Mouse (Mus musculus) erythroblast, embryonic 14.5 days (primary cell): ENCODE results near the gene Cdpf1. TPM values are rescaled to one million over a fixed set of nuclear protein-coding genes. Genes with fewer than 3 reads are reported as not detected.

Experiments used
- H3K27me3 ChIP-seq: 2 replicates; pipeline ENCODE4 v1.6.1; 2012; ENCODE audit warnings: inconsistent platforms; ENCODE audit not compliant: control insufficient read depth
- H3K36me3 ChIP-seq: 2 replicates; pipeline ENCODE4 v1.6.1; 2012; ENCODE audit warnings: mild to moderate bottlenecking, inconsistent platforms; ENCODE audit not compliant: control insufficient read depth
- H3K4me1 ChIP-seq: 2 replicates; pipeline ENCODE4 v1.6.1; 2012; ENCODE audit warnings: inconsistent platforms; ENCODE audit not compliant: control insufficient read depth
- H3K4me3 ChIP-seq: replicated peaks from 2 replicates; pipeline ENCODE3; 2012; ENCODE audit warnings: moderate library complexity, mild to moderate bottlenecking, inconsistent platforms
- H3K9me3 ChIP-seq: 2 replicates; pipeline ENCODE4 v1.6.1; 2012; ENCODE audit warnings: low read length, inconsistent platforms, mixed read lengths; ENCODE audit not compliant: control insufficient read depth
- GATA1 ChIP-seq: IDR thresholded peaks from 2 replicates; pipeline ENCODE4 v1.6.1; 2012; ENCODE audit warnings: low read length, inconsistent platforms, mixed read lengths
- TAL1 ChIP-seq: IDR thresholded peaks from 3 replicates; pipeline ENCODE4 v1.6.1; 2012; ENCODE audit warnings: low read length, inconsistent platforms, mixed read lengths
- polyA plus RNA-seq: library from polyadenylated mRNA; stranded (reverse); fragments of >175 nt; gene quantifications from 2 replicates; pipeline ENCODE4 v1.2.3, GENCODE M21; 2012

Gene Cdpf1
- polyA plus RNA-seq, 1 experiment: 1.8 TPM

DNA sequence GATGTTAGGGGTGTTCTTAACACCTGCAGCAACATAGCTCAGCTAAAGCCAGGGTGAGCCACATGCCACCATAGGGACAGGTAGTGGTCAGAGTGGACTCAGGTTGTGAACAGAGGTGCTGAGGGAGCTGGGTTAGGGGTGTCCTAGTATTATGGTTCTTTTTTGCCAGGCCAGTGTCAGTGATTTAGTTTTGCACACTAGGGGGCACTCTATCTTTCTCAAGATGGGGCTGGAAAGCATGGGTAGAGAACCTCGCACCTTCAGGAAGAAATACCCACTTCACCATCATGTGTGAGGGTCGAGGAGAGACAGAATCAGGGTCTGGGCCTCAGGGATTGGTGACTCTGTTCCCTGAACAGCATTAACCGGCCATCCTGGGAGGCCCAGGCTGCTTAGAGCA is 23.8 kb upstream of the Cdpf1 start:
- Histone ChIP-seq H3K4me3 (no peak overlapping the region), H3K27me3 (no peaks in the 10 kb centered on the region), H3K36me3 (peaks cover 2% of the 10 kb centered on the region; the same call in 1 of the 2 replicates), H3K9me3 (no peaks in the 10 kb centered on the region), H3K4me1 (peaks cover 22% of the 10 kb centered on the region)
- TF ChIP-seq TAL1 (no peak), GATA1 (no peak)

DNA sequence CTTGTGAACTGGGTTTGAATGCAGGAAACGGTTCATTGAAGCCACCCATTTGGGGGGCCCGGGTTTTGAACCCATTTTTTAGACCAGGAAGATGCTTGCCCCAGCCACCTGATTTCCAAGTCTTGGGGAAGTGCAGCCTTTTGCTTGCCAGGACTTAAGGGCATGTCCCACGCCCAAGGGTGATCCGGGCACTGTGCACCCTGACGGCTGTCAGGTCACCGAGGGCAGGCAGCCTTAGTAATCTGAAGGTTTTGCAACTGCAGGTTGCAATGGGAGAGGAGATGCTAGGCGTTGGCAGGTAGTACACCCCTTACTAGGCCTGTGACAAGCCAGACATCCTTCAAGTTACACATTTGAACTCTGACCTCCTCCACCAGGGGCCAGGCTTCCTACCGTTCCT is 21.1 kb upstream of the Cdpf1 start:
- Histone ChIP-seq H3K27me3 (no peaks in the 10 kb centered on the region), H3K4me1 (peaks cover 32% of the 10 kb centered on the region), H3K9me3 (no peaks in the 10 kb centered on the region), H3K36me3 (peaks cover 2% of the 10 kb centered on the region; the same call in 1 of the 2 replicates), H3K4me3 (peak overlapping the region; percentile 75)
- TF ChIP-seq TAL1 (no peak), GATA1 (no peak)

DNA sequence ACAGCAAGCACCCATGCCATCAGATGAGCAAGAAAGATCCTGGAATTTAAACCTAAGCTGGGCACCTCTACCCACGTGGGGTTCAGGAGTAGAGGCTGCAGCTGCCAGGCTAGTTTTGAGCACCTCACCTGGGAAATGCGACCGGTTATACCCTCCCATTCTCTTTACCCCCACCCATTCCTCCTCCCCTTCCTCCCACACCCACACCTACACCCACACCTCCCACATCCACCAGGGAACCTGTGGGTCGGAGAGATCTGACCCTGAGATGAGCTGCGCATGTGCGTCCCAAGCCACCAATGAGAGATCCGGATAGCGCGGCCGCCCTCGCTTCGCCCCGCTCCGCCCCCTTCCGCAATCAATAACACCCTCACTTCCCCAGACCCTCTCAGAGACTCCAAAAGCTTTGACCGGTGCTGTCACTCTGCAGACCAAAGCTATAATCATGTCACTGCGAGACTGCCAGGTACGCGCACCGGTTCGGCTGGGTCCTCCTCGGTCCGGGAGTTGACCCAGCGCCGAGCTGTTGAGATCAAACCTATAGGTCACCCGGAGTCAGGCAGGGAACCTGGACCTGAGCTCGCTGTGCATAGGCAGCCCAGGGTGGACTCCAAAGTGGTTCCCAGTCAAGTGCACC is 20.6 kb upstream of the Cdpf1 start, which contains the start of gene Ttc38:
Ttc38 (plus strand) TSS at position 353 of the 637 bp plus-strand sequence.
- Histone ChIP-seq H3K4me1 (peaks cover 37% of the 10 kb centered on the region), H3K4me3 (peak within 1 kb of the TSS; percentile 75), H3K9me3 (no peaks in the 10 kb centered on the region), H3K36me3 (peaks cover 2% of the 10 kb centered on the region; the same call in 1 of the 2 replicates), H3K27me3 (no peaks in the 10 kb centered on the region)
- TF ChIP-seq GATA1 (no peak), TAL1 (no peak)

DNA sequence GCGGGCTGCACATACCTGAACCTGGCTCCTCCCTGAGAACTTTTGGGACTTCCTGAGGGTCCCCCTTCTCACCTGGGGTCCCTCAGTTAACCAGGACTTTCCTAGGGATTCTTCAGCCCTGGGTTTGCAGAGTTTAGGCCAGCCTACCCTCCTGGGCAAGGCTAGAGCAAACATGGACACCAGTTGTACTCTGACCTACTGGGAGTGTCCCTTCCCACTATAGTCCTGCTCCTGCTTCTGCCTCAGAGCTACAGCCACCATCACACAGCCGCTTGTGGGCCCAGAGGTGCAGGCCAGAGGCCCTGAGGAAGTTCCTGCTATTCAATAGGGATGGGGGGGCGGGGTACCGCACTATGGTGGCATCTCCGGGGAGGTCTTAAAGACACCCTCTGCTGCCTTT is 18.0 kb upstream of the Cdpf1 start:
- Histone ChIP-seq H3K4me3 (no peak overlapping the region), H3K27me3 (no peaks in the 10 kb centered on the region), H3K9me3 (no peaks in the 10 kb centered on the region), H3K36me3 (peaks cover 1% of the 10 kb centered on the region; the same call in 1 of the 2 replicates), H3K4me1 (peaks cover 48% of the 10 kb centered on the region)
- TF ChIP-seq GATA1 (no peak), TAL1 (no peak)

DNA sequence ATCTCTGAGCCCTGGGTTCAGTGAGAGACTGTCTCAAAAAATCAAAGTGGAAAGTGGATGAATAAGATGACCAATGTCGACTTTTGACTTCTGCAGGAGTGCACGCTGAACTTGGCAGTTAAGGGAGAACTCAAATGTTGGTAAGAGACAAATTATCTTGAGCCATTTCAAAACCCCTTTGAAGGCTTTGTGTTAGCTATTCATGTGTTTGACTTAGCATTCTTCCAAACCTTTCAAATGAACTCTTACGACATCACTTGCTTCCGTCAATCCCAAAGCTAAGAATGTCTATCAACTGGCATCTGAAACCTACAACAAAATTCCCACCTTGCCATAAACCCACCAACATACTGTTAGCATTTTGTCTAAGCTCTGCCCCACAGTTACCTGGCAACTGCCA is 16.6 kb upstream of the Cdpf1 start:
- Histone ChIP-seq H3K36me3 (no peaks in the 10 kb centered on the region; the same call in 1 of the 2 replicates), H3K9me3 (no peaks in the 10 kb centered on the region), H3K4me3 (no peak overlapping the region), H3K4me1 (peaks cover 47% of the 10 kb centered on the region), H3K27me3 (no peaks in the 10 kb centered on the region)
- no peak for TF ChIP-seq TAL1
- TF ChIP-seq GATA1: no peak

DNA sequence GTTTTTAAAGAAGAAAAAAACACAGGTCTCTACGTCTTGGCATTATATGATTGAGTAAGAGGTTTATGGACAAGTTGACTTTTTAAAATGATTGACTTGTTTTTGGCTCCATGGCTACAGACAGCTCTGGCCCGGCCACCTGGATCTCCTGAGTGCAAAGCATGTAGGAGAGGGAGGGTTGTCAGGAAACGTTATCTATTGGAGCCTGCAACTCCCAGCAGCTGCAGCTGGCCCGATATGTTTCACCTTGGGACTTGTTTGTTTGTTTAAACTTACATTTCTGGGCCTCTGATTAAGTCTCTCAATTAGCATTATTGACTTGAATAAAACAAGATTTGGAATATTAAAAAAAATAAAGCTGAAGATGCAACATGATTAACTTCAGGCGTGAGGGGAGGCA is 15.2 kb upstream of the Cdpf1 start:
- Histone ChIP-seq H3K36me3 (no peaks in the 10 kb centered on the region; the same call in 1 of the 2 replicates), H3K4me1 (peaks cover 37% of the 10 kb centered on the region), H3K9me3 (no peaks in the 10 kb centered on the region), H3K27me3 (peaks cover 4% of the 10 kb centered on the region), H3K4me3 (peak overlapping the region; percentile 44)
- TF ChIP-seq TAL1 (peak; percentile 44; the same call in 2 of the 3 replicates), GATA1 (no peak)

DNA sequence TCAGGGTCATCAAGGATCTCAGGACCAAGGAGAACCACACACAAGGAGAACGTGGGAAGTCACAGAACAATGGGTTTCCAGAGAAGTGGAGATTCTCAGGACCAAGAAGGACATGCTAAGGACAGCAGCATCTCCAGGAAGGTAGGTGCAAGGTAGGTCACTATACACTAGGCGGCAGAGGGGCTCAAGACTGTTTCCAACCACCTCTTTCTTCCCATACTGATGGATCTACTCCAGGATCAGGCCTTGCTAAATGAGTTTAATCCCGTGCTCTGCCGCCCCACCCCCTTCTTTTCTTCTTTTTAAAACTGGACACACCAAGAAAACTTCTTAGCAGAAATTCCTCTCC is 10.5 kb upstream of the Cdpf1 start:
- Histone ChIP-seq H3K9me3 (peaks cover 36% of the 10 kb centered on the region), H3K27me3 (peaks cover 15% of the 10 kb centered on the region), H3K36me3 (no peaks in the 10 kb centered on the region; the same call in 1 of the 2 replicates), H3K4me1 (peaks cover 25% of the 10 kb centered on the region), H3K4me3 (peak overlapping the region; percentile 62)
- no peak for TF ChIP-seq GATA1
- TF ChIP-seq TAL1: no peak

DNA sequence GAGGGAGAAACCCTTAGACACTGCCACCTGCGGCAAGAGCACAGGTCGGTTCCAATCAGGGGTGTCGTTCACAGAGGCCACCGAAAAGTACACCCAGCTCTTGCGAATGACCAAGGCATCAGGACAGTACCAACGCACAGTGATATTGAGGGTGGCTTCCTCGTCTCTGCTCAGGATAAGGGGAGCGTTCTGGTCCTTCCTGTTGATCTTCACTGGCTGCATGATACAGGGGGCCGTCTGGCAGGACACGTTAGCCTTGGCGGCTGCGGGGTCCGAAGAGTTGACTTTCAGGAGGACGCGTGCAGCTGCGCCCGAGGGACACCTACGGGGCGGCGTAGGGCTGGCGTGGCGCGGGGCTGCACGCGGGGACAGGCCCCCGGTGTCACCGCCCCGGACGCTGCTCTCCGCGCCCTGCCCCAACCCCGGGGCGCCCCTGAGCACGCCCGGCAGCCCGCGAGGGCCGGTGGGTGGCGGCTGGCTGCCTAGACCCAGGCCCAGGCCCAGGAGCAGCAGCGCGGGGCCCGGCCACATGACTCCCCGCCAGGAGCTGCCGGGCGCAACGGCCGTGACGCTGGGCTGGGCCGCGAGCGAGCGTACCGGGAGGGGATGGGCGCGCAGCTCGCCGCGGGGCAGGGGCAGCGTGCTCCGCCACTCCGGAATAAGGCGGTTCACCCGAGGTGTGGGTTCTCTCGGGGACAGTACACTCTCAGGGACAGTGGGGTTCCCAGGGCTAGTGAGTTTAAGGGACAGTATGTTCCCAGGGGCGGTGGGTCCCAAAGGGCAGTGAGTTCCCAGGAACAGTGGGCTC is 9.9 kb upstream of the Cdpf1 start, which contains the start of gene Pkdrej:
Pkdrej (minus strand) TSS at position 532 of the 808 bp plus-strand sequence.
- peaks cover 42% of the 10 kb centered on the region for H3K9me3 ChIP-seq
- H3K4me1 ChIP-seq: peaks cover 19% of the 10 kb centered on the region
- H3K4me3 ChIP-seq: peak within 1 kb of the TSS; percentile 62
- no peaks in the 10 kb centered on the region; the same call in 1 of the 2 replicates for H3K36me3 ChIP-seq
- peaks cover 15% of the 10 kb centered on the region for H3K27me3 ChIP-seq
- no peak for TF ChIP-seq TAL1
- no peak for TF ChIP-seq GATA1

DNA sequence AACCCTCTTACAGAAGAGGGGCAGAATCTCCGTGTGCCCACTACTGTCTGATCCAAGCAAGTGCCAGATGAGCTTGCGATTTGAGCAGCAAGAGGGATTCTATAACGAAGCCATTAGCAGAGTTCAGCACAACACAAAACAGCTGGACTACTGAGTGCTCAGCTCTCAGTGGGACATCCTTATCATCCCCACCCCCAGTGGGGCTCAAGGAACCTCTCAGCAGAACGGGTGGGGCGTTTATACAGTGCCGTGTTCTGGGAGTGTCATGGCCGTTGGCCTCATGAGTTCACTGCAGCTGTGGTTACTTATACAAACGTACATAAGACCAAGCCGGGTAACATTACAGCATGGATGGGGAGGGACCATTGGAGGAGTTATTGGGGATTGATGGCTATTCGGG is 1.9 kb upstream of the Cdpf1 start:
- Histone ChIP-seq H3K4me3 (peak overlapping the region; percentile 4), H3K9me3 (peaks cover 37% of the 10 kb centered on the region), H3K4me1 (peaks cover 44% of the 10 kb centered on the region), H3K27me3 (no peaks in the 10 kb centered on the region; the same call in 1 of the 2 replicates), H3K36me3 (peaks cover 6% of the 10 kb centered on the region)
- TF ChIP-seq GATA1 (no peak), TAL1 (no peak)
